ENCODE assay signal across 10 mouse cellular contexts in the genomic region with DNA sequence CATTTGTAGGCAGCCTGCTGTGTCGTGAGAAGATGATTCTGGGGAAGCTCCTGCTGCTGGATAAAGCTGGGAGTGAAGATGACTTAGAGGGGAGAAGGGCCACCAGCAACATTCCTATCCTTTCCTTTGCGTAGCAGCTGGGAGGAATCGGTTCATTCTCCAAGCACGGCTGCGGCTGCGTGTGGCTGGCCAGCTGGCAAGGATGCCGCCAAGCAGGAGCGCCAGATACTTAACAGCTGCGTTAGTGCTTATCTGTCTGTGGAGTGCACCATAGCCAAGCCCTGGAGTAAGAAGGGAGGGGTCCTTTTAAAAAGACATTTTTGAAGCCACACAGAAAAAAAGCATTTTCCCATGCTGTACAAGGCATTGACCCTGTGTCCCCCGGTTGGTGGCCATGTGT.
A peak's percentile ranks its signal among the peaks of the same experiment; 100 is the strongest.
DNase-seq lines count a peak whose midpoint lies in the region; ATAC-seq lines count a peak whose summit lies in the region.
"Had no signal": no experiment of that assay in that cellular context is flagged by ENCODE, and none has a peak within 500 bp of the region (broad histone marks: within the 10 kb centered on the region; RNA-seq: fewer than 3 reads in every experiment).

No protein-coding gene starts in this region.

- intact Hi-C loops in heart, postnatal 25 days (cut with DNase I), result no loop called here

- no peaks in the 10 kb centered on the region for H3K9me3 ChIP-seq in midbrain, embryonic 13.5 days

- no peak overlapping the region for H3K4me3 ChIP-seq in midbrain, embryonic 13.5 days (replicated peaks)
- H3K4me3 ChIP-seq: megakaryocyte, embryonic 14.5 days had no signal

- peak; percentile 77 for ATAC-seq in frontal cortex, adult (ENCODE audit: low TSS enrichment)
- ATAC-seq in midbrain, embryonic 13.5 days, result no peak

- no peaks in the 10 kb centered on the region for H3K27me3 ChIP-seq in midbrain, embryonic 13.5 days
- H3K27me3 ChIP-seq: CH12.LX; megakaryocyte, embryonic 14.5 days had no signal

- H3K9ac ChIP-seq in midbrain, embryonic 13.5 days (replicated peaks), result no peak overlapping the region

- 83% methylated on average over 10 of the region's 10 CpGs for WGBS in midbrain, embryonic 13.5 days

- no peak overlapping the region for H3K27ac ChIP-seq in midbrain, embryonic 13.5 days

- no peaks in the 10 kb centered on the region for H3K36me3 ChIP-seq in midbrain, embryonic 13.5 days

- H3K4me1 ChIP-seq in midbrain, embryonic 13.5 days (replicated peaks), result no peaks in the 10 kb centered on the region
- H3K4me1 ChIP-seq: megakaryocyte, embryonic 14.5 days had no signal

- H3K4me2 ChIP-seq in midbrain, embryonic 13.5 days (replicated peaks), result no peak overlapping the region

- no peak for DNase-seq in frontal cortex, postnatal 25 days (ENCODE audit: low spot score in 2 of 2)
- DNase-seq in gastrocnemius, postnatal 10 days, result peak; percentile 81
- peak; percentile 51 for DNase-seq in heart, postnatal 25 days (ENCODE audit: low spot score)
- DNase-seq in lung, postnatal 10 days, result peak; percentile 79
- no peak for DNase-seq in MN1 (ENCODE audit: low spot score)
- no peak for DNase-seq in B cell, adult 2 months

Comparison
In these comparisons a context has a peak if more than half of its experiments do, and no peak if none do; other contexts are left out.
1. DNase-seq: peak in gastrocnemius, postnatal 10 days (single experiment), heart, postnatal 25 days (single experiment) and lung, postnatal 10 days (single experiment); none in frontal cortex, postnatal 25 days (0 of 2), MN1 (single experiment) and B cell, adult 2 months (0 of 2).